Mouse (Mus musculus) right cerebral cortex, postnatal 10 days (tissue): ENCODE measurements around the gene Cldn19.
"Not testable (repeated sequence)": the region's sequence is repeated elsewhere in the genome, so short reads cannot be mapped to it uniquely, and the experiment has no call there.

Experiments
- DNase-seq, 2 experiments: peaks; one replicate each; pipeline ENCODE4 v3.0.0; 2021; ENCODE audit warnings: low spot score in 2 of 2

Cldn19 gene

GRCm38 (mm10) chr4:119252025-119252808 is 3.0 kb upstream of the Cldn19 start:
- no peak for DNase-seq

DNA sequence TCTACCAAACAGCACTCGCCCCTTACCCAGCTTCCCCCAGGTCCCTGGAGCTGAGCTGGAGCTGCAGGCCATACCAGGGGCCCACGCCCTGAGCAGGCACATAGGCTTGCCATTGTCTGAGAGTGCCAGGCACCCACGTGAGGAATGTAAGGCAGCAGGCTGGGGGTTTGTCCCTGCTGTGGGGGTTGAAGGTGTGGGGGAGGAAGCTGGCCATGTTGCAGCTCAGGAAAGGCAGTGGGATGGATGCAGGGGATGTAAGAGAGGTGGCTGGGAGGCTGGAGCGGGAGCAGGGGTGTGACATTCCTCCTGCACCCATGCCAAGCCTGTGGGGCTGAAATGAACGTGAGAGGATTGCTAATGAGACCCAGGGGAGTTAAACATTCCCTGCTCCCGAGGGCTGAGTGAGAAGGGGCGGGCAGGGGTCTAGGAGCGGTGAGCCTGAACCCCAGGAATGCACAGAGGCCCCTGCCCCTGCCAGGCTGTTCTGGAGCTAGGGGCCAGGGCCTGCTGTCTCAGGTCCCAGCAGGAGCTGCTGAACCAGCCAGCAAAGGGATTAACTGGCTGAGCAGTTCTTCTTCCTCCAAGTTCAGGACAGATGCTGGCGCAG is 1.1 kb upstream of the Cldn19 start:
- DNase-seq: peak in 1 of 2 experiments; percentile 53

DNA sequence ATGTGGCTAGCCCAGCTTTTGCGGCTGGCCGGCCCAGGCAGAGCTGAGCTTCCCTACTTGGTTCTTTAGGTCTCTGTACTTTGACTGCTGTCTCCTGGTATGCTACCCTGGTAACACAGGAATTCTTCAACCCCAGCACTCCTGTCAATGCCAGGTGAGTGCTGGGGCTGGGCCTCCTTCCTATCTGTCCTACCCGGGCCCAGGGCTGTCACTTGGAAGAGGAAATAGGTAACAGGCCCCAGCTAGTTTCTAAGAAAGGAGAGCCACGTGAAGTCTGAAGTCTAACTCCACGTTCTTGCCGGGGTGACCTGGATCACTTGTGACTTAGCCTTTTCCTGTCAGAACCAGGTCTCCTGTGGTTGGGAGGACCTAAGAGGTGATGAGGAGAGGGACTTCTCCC is 1.9 kb downstream of the Cldn19 start:
- DNase-seq: no peak

- DNase-seq: no peak
Measured at GRCm38 (mm10) chr4:119259344-119260254, 4.4 kb downstream of the Cldn19 start.

GRCm38 (mm10) chr4:119261087-119261713 is 6.0 kb downstream of the Cldn19 start:
- DNase-seq: no peak

GRCm38 (mm10) chr4:119262483-119262882 is 7.3 kb downstream of the Cldn19 start:
- DNase-seq: no peak

- DNase-seq: no peak
Measured at GRCm38 (mm10) chr4:119263459-119263858, 8.2 kb downstream of the Cldn19 start.

DNA sequence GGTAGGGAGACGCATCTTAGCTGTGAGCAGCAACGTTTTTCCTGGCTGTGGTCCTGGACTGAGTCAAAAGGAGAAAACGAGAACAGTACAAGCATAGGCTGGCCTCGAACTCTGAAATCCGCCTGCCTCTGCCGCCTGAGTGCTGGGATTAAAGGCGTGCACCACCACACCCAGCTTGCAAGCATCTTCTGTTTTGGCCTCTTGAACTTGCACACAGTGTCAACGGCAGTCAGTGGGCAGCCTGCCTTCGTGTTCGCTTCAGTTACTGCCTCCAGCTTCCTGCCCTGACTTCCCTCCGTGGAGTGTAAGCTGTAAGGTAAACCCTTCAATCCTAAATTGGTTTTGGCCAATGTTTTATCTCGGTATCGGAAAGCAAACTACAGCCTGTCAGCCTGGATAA is 11.4 kb downstream of the Cldn19 start:
- DNase-seq: no peak

DNA sequence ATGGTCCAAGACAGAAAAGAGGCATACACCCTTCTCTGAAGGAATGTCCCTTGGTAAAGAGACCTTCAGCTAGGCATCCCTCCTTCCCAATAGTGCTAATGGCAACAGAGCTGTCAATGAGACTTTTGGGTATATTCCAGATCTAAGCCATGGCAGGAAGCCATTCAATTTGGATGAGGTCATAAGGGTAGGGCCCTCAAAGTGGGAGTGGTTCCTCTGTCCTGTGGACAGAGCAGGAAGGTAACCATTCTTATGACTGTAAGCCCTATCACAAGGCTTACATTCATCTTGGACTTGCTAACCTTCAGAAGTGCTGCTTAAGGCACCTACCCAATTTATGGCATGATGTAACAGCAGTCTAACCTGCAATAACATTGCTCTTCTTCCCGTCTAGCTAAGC is 19.4 kb downstream of the Cldn19 start:
- no peak for DNase-seq

- DNase-seq: no peak
Measured at GRCm38 (mm10) chr4:119275226-119275625, 20.0 kb downstream of the Cldn19 start.

DNA sequence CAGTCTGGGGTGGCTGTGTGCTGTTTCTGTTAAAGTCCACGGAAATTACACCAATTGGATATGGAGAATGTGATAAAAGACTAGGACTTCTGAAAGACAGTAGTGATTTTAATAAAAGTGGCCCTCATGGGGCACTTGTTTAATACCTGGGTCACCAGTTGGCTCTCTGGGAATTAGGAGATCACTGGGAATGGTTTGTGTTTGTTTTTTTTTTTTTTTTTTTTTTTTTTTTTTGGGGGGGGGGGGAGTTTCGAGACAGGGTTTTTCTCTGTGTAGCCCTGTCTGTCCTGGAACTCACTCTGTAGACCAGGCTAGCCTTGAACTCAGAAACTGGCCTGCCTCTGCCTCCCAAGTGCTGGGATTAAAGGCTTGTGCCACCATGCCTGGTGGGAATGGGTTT is 20.5 kb downstream of the Cldn19 start:
- DNase-seq: no peak

- DNase-seq: not testable (repeated sequence)
Measured at GRCm38 (mm10) chr4:119278784-119279183, 23.6 kb downstream of the Cldn19 start.

DNA sequence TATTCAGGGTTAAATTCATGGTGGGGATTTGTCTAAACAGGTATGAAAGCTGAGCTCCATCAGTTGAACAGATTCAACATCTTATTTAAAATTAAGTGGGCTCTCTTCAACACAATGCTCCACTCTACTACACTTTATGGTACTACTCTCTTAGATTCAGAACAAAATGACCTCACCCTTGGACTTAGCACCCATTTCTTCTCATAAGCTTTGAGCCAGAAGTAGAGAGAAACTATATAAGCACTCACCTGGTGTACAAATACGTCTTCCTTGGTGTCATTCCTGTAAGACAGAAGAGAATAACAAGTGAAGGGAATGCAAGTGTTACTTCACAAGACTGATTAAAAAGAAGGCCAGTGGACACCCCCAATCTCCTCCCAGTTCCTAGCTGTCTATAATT is 29.6 kb downstream of the Cldn19 start:
- no peak for DNase-seq

DNA sequence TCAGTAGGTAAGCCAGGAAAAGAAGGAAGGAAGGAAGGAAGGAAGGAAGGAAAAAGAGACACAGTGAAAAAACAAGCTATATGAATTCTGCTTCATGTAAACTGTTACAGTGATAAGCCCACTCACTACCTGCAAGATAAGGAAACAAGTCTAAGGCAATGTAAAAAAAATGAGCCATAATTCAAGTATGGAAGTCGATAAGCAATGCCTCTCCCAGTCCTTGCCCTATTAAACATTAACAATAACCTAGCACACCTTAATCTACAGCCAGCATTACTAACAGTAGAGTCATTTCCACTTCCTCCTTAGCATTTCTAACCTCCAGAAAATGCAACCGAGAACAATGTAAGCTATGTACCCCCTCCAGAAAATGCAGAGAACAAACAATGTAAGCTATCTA is 30.1 kb downstream of the Cldn19 start:
- DNase-seq: no peak

GRCm38 (mm10) chr4:119291921-119292320 is 36.7 kb downstream of the Cldn19 start:
- no peak for DNase-seq

- peak; percentile 78 to 85 for DNase-seq
Measured at GRCm38 (mm10) chr4:119292771-119293573, 37.8 kb downstream of the Cldn19 start.

- peak; percentile 45 to 54 for DNase-seq
Measured at GRCm38 (mm10) chr4:119293574-119294258, 38.5 kb downstream of the Cldn19 start.

- DNase-seq: peak; percentile 100
Measured at GRCm38 (mm10) chr4:119294415-119295133, 39.4 kb downstream of the Cldn19 start, which contains the start of gene Ybx1. TSS of gene Ybx1 (minus strand) at chr4:119294604.

- no peak for DNase-seq
Measured at GRCm38 (mm10) chr4:119295134-119295453, 39.9 kb downstream of the Cldn19 start.

DNA sequence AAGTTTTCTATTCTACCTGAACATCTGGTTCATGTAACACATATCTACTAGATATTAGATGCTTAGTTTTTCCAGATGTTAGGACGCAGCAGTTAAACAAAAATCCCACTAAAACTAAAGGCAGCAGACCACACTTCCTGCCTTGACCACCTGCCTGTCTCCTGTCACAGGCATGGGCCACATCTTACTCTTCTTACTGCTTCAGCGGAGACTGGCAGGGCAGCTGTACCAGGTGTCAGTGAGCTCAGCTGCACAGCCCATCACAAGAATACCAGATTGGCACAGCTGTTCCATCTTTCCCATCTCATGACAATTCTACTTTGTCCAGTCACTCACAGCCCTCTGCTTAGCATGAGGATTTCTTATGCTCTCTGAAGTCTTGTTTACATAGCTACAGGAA is 42.1 kb downstream of the Cldn19 start:
- no peak for DNase-seq
